Mouse (Mus musculus) splenic B cell, adult 2 months (primary cell): Measurements from ENCODE around the gene Jakmip3.

Source experiments
- DNase-seq: peaks from one replicate; pipeline ENCODE4 v3.0.0-alpha.2; 2011; ENCODE audit warnings: low read depth, low spot score
- H3K27me3 ChIP-seq: 2 replicates; pipeline ENCODE4 v1.6.1; 2012; ENCODE audit warnings: mild to moderate bottlenecking, low read length, moderate library complexity, mixed read lengths; ENCODE audit not compliant: control insufficient read depth, poor library complexity, insufficient read depth, severe bottlenecking
- H3K36me3 ChIP-seq: 2 replicates; pipeline ENCODE4 v1.6.1; 2012; ENCODE audit warnings: mild to moderate bottlenecking, low read length, moderate library complexity, mixed read lengths; ENCODE audit not compliant: control insufficient read depth, poor library complexity, insufficient read depth, severe bottlenecking

Gene Jakmip3

DNA sequence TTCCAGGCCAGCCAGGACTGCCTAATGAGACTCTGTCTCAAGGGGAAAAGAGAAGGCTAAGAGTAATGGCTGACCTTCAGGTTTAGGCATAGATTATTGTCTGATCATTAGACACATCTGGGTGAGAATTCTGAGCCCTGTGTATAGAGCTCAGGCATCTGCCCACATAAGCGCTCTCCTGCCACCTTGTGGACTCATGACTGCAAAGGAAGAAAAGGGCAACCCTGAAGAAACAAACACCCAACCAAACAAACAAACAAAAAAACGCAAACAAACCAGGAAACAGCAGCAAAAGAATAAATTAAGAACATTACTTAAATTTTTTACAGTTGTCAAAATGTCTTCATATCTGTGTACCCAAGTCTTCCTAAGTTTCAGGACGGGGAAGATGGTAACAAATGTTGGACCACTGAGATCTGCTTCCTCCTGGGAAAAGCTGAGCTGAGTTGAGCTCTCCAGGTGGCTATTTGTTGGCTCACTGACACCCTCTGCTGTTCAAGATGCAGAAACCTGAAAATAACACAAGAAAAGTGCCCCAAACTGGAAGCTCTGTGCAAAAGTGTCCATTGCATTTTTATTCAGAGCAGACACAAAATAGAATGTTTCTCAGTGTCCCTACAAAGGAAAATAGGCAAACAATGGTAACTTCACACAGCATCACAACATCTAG lies 16.6 kb upstream of the Jakmip3 start:
- Histone ChIP-seq H3K27me3 (no peaks in the 10 kb centered on the region), H3K36me3 (no peaks in the 10 kb centered on the region)
- DNase-seq, result peak; percentile 53

DNA sequence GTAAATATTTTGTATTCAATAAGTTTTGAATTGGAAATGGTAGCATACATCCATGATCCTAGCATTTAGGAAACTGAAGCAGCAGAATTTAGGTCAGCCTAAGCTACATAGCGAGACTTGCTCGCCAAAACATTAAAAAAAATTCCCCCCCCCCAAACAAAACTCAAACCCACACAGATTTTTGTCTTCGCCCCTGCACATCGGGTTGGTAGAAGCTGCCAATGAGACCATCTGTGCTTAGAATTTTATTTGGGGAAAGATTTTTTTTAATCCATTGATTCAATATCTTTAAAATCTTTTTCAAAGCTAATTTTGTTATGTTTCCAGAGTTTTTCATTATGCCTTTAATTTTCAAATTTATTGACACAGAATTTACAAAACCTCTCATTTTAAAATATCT lies 12.1 kb upstream of the Jakmip3 start:
- Histone ChIP-seq H3K36me3 (no peaks in the 10 kb centered on the region), H3K27me3 (no peaks in the 10 kb centered on the region)
- no peak for DNase-seq

DNA sequence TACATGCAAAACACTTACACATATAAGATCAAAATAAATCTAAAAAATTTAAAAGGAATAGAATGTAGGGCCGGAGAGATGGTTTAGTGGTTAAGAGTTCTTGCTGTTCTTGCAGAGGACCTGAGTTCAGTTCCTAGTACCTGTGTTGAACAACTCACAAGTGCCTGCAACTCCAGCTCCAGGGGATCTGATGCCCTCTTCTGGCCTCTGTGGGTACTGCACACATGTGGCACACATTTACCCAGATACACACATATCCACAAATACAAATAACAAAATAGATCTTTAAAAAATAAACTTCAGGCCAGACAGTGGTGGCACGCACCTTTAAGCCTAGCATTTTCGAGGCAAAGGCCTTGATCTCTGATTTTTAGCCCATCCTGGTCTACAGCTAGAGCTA lies 6.0 kb upstream of the Jakmip3 start:
- Histone ChIP-seq H3K36me3 (no peaks in the 10 kb centered on the region), H3K27me3 (no peaks in the 10 kb centered on the region)
- DNase-seq, result no peak

DNA sequence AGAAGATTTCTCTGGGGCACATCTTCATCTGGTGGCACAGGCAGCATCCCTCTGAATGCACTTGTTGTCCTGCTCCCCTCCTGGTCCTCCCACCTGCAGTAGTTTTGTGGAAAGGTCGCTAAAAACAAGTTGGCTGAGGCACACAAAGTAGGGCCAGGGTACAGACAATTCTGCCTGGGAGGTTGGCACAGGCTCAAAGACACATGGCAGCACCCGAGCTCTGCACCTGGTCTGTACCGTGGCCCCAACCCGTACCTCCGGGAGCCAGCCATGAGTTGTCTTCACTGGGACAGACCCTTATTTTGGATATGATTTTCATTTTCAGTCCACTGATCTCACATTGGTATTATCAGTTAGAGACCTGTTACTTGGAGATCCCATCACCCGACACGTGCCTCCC lies 1.5 kb upstream of the Jakmip3 start:
- no peaks in the 10 kb centered on the region; the same call in 1 of the 2 replicates for H3K27me3 ChIP-seq
- DNase-seq, result no peak
- no peaks in the 10 kb centered on the region for H3K36me3 ChIP-seq

DNA sequence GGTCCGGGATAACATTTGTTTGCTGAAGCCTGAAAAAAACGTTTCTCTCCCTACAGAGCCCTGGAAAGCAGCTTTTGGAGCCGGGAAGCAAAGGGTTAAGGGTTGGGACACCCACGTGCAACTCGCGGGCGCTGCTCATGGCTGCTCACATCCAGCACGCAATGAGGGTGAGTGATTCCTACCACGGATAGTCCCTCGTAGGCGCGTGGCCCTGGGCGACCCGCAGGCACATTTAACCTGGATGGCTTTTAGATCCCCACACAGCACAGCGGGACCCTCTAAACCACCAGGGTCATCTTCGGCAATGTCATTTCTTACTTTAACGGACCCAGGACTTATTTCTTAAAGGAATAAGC lies 296 bp upstream of the Jakmip3 start:
- DNase-seq, result no peak
- no peaks in the 10 kb centered on the region for H3K36me3 ChIP-seq

DNA sequence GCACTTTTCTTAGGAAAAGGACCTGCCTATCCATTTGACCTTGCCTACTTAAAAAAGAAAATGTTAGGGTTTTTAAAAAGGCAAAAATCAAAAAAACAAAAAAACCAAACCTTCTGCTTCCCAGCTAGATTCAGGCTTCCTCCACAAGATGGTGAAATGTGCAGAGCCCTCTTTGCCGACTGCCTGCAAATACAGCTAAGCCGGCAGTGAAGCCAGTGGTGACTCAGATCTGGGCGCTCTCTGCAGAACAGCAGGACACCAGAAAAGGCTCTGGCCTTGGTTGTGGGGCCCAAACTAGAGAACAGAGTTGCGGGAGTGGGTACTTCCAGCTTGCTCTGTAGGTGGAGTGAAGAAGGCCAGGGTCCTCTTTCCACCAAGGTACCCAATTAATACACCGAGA lies 1.0 kb downstream of the Jakmip3 start:
- no peak for DNase-seq
- no peaks in the 10 kb centered on the region; the same call in 1 of the 2 replicates for H3K27me3 ChIP-seq
- no peaks in the 10 kb centered on the region for H3K36me3 ChIP-seq

More for the DNA sequence above, 296 bp upstream of the Jakmip3 start:
- no peaks in the 10 kb centered on the region; the same call in 1 of the 2 replicates for H3K27me3 ChIP-seq

DNA sequence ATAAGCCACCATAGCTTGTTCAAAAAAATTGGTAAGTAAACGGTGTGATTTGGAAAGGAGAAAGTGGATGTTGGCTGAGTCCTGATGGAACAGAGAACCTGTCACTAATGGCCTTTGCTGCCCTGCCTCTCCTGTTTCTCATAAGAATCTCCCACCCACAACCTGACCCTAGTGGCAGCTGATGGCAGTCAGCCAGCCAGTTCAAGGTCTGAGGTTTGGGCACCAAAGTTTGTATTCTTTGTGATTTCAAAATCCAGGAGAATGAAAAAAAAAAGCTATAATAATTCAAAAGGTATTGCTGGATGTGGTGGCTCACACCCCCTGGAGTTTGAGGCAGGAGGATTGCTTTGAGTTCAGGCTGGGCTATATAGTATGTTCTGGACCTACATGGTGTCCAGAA lies 1.8 kb downstream of the Jakmip3 start:
- no peak for DNase-seq
- Histone ChIP-seq H3K27me3 (no peaks in the 10 kb centered on the region; the same call in 1 of the 2 replicates), H3K36me3 (no peaks in the 10 kb centered on the region)

DNA sequence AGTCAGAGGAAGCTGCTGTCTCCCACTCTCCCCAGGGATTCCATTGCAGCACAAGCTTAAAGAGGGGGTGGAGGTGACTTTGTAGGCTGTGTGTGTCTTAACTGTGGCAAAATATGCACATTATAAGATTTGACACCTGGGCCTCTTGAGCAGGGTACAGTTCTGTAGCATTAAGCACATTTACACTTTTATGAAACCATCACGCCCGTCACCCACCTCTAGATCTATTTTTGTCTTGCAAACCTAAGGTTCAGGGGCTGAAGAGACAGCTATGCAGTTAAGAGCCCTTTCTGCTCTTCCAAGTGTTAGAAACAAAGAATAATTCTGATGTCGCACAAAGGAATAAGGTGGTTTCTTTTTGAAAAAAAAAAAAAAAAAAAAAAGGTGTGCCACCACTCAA lies 5.1 kb downstream of the Jakmip3 start:
- no peaks in the 10 kb centered on the region for H3K36me3 ChIP-seq
- H3K27me3 ChIP-seq, result no peaks in the 10 kb centered on the region; the same call in 1 of the 2 replicates
- DNase-seq, result no peak

DNA sequence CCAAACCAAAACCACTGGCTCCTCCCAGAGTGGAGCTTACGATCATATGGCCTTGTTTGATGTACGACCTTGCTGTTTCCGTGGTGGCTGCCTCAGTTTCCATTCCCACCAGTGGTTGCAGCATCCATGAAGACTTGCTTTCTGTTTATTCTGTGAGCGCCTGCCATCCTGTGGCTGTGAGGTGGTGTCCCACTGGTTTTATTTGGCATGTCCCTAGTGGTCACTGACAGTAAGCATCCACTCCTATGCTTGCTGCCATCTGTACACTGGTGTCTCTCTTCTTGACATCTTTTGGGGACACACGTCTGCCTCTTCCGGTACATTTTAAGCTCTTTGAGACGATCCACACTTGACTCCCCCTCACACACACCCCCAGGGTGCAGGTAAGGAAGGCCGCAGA lies 7.2 kb downstream of the Jakmip3 start:
- H3K36me3 ChIP-seq, result no peaks in the 10 kb centered on the region
- H3K27me3 ChIP-seq, result no peaks in the 10 kb centered on the region
- no peak for DNase-seq

DNA sequence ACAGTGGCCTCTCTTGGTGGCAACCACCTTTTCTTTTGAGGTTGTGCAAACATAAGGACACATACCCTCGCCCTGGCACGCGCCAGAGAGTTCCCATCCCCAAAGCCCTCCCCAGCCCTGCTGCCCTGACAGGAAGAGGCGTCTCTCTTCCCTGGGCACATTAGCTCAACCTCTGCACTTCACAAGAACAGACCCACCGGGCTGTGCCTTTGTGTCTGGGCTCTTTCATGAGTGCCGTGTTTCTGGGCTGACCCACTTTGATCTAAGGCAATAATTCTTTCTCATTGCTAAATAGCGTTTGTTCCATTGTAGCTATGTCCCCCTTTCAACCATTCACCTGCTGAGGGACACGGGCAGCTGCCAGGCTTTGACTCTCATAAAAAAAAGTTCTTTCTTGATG lies 7.8 kb downstream of the Jakmip3 start:
- Histone ChIP-seq H3K36me3 (no peaks in the 10 kb centered on the region), H3K27me3 (no peaks in the 10 kb centered on the region)
- DNase-seq, result no peak

DNA sequence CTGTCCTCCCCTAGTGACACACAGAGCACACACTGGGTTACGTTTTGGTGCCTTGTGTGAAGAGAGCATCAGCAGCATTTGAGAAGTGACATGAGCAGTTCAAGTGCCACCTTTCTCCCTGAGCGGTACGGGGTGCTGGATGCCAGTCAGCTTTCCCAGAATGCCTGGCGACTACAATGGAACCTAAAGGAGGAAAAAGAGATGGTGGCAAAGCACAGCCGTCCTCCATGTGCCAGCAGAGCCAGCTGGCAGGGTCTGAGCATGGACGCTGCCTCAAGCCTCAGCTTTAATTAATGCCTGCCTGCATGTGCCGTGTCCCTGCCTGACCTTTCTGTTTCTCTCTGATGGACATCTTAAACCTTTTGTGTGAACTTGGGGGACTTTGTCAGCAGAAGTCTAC lies 15.3 kb downstream of the Jakmip3 start:
- DNase-seq, result no peak
- Histone ChIP-seq H3K27me3 (no peaks in the 10 kb centered on the region), H3K36me3 (no peaks in the 10 kb centered on the region)

DNA sequence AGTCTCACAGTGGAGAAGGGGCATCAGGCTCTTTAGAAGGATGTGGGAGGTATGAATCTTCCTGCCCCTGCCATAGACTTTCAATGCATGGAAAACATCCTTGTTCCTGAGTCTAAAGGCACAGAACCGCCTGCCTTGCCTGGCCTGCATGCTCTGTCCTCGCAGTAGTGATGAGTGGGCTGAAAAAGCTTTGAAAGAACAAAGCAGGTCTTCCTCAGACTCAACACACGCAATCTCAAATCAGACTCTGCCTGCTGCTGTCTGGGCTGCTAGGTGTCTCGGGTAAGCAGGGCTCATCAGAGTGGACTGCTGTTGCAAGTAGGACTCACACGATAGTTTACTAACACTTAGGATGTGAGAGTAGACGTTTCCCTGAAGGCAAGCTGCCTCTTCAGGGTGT lies 16.6 kb downstream of the Jakmip3 start:
- no peaks in the 10 kb centered on the region for H3K36me3 ChIP-seq
- H3K27me3 ChIP-seq, result no peaks in the 10 kb centered on the region
- no peak for DNase-seq

DNA sequence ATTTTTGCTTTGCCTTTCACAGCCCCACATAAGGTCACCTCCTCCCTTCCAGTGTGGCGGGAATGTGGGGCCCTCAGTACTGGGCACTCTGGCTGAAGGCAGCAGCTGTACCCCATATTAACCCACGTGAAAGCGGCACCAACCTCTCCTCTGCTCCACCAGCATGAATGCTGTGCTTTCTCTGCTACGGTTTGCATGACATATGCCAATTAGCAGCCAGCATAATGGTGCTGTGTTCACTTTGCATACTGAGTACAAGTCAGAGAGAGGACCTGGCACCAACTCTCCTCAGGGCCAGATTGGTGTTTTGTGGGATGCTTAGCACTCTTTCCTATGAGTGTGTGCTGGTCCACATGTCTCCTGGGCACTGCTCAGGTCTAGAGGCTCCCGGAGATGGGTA lies 19.2 kb downstream of the Jakmip3 start:
- H3K36me3 ChIP-seq, result no peaks in the 10 kb centered on the region
- H3K27me3 ChIP-seq, result no peaks in the 10 kb centered on the region
- DNase-seq, result no peak

DNA sequence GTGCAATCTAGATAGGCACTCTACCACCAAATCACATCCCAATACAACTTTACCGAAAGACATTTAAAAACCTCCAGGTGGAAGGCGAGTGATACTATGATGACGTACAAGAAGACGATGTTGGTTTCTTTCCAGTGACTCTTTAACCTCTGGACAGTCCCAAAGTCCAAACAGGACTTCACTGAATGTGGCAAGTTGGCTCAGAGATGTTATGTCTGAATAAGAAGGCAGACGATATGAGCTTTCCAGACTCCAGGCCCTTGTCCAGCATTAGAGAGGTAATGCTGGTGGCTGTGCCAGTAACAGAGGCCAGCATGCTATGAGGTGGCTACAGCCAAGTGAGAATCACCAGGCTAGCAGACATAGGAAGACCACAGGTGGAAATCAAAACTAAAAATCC lies 23.2 kb downstream of the Jakmip3 start:
- Histone ChIP-seq H3K27me3 (no peaks in the 10 kb centered on the region), H3K36me3 (no peaks in the 10 kb centered on the region)
- no peak for DNase-seq

DNA sequence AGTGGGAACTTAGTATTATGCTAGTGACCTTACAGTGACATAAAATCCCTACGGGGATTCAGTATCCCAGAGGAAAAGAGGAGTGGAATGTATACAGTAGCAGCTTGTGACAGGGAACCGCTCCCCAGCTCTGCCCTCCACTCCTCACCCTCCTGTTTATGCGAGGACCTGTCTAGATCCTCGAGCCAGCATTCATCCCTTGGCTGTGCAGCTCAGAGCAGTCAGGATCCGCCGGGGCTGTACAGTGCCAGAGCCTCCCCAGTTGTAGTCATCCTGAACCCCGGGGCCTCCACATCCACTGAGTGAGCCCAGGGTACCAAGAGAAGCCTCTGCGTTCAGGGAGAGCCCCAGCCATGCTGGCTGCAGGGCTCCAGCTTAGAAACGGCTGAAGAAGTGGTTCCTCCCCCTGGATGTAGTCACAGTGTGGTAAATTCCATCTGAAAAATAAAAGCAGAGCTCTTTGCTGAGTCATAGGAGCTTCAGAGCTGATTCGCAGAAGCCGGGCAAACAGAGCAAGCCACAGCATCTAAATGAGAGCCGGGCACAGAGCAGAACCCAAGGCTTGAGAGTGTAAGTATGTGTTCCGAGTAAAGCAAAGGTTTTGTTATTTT lies 27.6 kb downstream of the Jakmip3 start:
- DNase-seq, result no peak

DNA sequence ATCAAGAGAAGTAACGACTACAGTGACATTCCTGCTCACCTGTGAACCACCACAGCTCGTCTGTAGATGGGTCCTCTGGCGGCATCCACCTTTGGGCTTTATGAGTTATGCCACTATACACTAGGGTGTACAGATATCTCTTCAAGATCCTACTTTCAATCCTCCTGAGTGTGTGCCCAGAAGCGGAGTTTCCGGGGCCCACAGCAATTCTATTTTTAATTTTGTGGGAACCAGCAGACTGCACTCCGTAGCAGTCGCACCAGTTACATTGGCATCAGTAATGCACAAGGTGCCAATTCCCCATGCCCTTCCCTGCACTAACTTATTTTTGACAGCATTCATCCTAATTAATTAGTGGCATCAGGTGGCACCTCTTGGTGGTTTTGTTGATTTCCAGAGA lies 37.0 kb downstream of the Jakmip3 start:
- DNase-seq, result no peak
- no peaks in the 10 kb centered on the region for H3K36me3 ChIP-seq
- no peaks in the 10 kb centered on the region; the same call in 1 of the 2 replicates for H3K27me3 ChIP-seq

More for the DNA sequence above, 27.6 kb downstream of the Jakmip3 start:
- H3K27me3 ChIP-seq, result no peaks in the 10 kb centered on the region
- H3K36me3 ChIP-seq, result no peaks in the 10 kb centered on the region
